Mouse (Mus musculus) testis, adult 2 months (tissue): ENCODE measurements around the gene Krt82.

Experiments
- CTCF ChIP-seq: fragments of 200-500 bp; IDR thresholded peaks from 2 replicates; pipeline ENCODE4 v1.5.1; 2012; ENCODE audit warnings: low read depth, mild to moderate bottlenecking, inconsistent platforms, low read length, moderate library complexity; ENCODE audit not compliant: control insufficient read depth, insufficient read depth, insufficient replicate concordance
- POLR2A ChIP-seq: fragments of 200-500 bp; IDR thresholded peaks from 2 replicates; pipeline ENCODE4 v1.6.1; 2012; ENCODE audit warnings: low read depth, mild to moderate bottlenecking, inconsistent platforms, low read length, moderate library complexity; ENCODE audit not compliant: control insufficient read depth

DNA sequence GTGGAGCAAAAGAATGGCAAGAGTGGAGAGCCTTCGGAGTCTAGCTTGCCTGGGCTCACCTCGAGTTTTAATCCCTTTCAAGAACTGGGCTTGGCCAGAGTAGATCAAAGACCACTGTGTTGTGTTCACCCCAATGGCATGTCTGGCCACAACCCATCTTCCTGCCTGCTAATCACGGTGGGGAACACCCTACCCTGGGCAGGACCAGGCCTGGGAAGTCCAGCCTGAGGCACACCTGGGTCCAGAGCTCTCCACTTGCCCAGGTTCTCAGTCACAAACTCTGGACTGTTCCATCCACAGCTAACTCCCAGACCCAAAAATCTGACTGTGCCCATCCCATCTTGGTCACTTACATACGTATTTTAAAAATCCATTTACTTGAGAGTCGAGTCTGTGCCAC, 12.4 kb upstream of the Krt82 start, which contains the start of gene Krt90:
- TF ChIP-seq CTCF = no peak
- TF ChIP-seq POLR2A = no peak
